Mouse (Mus musculus) small intestine, adult 2 months (tissue): ENCODE results near the gene Foxn3. TPM values are rescaled to one million over a fixed set of nuclear protein-coding genes. Genes with fewer than 3 reads are reported as not detected.
A peak's percentile ranks its signal among the peaks of the same experiment; 100 is the strongest.

Experiments
- H3K27ac ChIP-seq: fragments of 200-500 bp; 2 replicates; pipeline ENCODE4 v1.5.1; 2012; ENCODE audit warnings: low read depth, low read length, control low read depth, inconsistent platforms; ENCODE audit not compliant: insufficient read depth
- H3K27me3 ChIP-seq: fragments of 200-500 bp; 2 replicates; pipeline ENCODE4 v1.6.1; 2012; ENCODE audit warnings: mild to moderate bottlenecking, moderate library complexity, low read length, inconsistent platforms; ENCODE audit not compliant: control insufficient read depth, insufficient read depth
- H3K36me3 ChIP-seq: fragments of 200-500 bp; 2 replicates; pipeline ENCODE4 v1.6.1; 2012; ENCODE audit warnings: mild to moderate bottlenecking, low read length, control low read depth, inconsistent platforms; ENCODE audit not compliant: control insufficient read depth, insufficient read depth
- H3K4me1 ChIP-seq: fragments of 200-500 bp; 2 replicates; pipeline ENCODE4 v1.6.1; 2012; ENCODE audit warnings: low read length, inconsistent platforms, mixed read lengths; ENCODE audit not compliant: control insufficient read depth, insufficient read depth, insufficient read length
- H3K4me3 ChIP-seq: fragments of 200-500 bp; 2 replicates; pipeline ENCODE4 v1.5.1; 2012; ENCODE audit warnings: low read depth, mild to moderate bottlenecking, control low read depth, inconsistent platforms, low read length, moderate library complexity
- CTCF ChIP-seq: fragments of 200-500 bp; IDR thresholded peaks from 2 replicates; pipeline ENCODE4 v1.5.1; 2012; ENCODE audit warnings: low read depth, mild to moderate bottlenecking, control low read depth, inconsistent platforms, low read length, moderate library complexity, mixed read lengths; ENCODE audit not compliant: insufficient replicate concordance, insufficient read length; ENCODE audit errors: extremely low read depth
- POLR2A ChIP-seq: fragments of 200-500 bp; IDR thresholded peaks from 2 replicates; pipeline ENCODE4 v1.6.1; 2012; ENCODE audit warnings: low read depth, mild to moderate bottlenecking, control low read depth, inconsistent platforms, low read length, moderate library complexity
- WGBS: fragments of 180-500 bp; shearing (Covaris S2); methylation state at CpG from one replicate; pipeline ENCODE4 v1.1.7; 2018; 5-methylcytosine and 5-hydroxymethylcytosine counted together
- polyA plus RNA-seq: library from polyadenylated mRNA; depleted of rRNA; stranded (reverse); fragments of >200 nt; gene quantifications from 2 replicates; pipeline ENCODE4 v1.2.3, GENCODE M21; 2012

The Foxn3 gene
- polyA plus RNA-seq, 1 experiment: 17.5 TPM

GRCm38 (mm10) chr12:99353692-99354091 lies 209.7 kb downstream of the Foxn3 start:
- no peak overlapping the region for H3K27ac ChIP-seq
- peaks cover 31% of the 10 kb centered on the region for H3K4me1 ChIP-seq
- WGBS: 91% methylated on average over 11 of the region's 11 CpGs
- no peaks in the 10 kb centered on the region for H3K27me3 ChIP-seq
- no peaks in the 10 kb centered on the region for H3K36me3 ChIP-seq
- TF ChIP-seq CTCF (no peak), POLR2A (no peak)
- no peak overlapping the region for H3K4me3 ChIP-seq

- 23% methylated on average over 6 of the region's 6 CpGs for WGBS
- TF ChIP-seq POLR2A (no peak), CTCF (no peak)
- Histone ChIP-seq H3K4me1 (peaks cover 38% of the 10 kb centered on the region), H3K4me3 (peak overlapping the region; percentile 10; the same call in 1 of the 2 replicates), H3K27ac (peak overlapping the region; percentile 34; the same call in 1 of the 2 replicates), H3K27me3 (no peaks in the 10 kb centered on the region), H3K36me3 (no peaks in the 10 kb centered on the region)
These were observed 210.8 kb downstream of the Foxn3 start for GRCm38 (mm10) chr12:99352583-99352982.

GRCm38 (mm10) chr12:99352136-99352535 lies 211.2 kb downstream of the Foxn3 start:
- Histone ChIP-seq H3K4me1 (peaks cover 43% of the 10 kb centered on the region), H3K4me3 (peak overlapping the region; percentile 10; the same call in 1 of the 2 replicates), H3K27me3 (no peaks in the 10 kb centered on the region), H3K36me3 (no peaks in the 10 kb centered on the region), H3K27ac (peak overlapping the region; percentile 34)
- 16% methylated on average over 7 of the region's 7 CpGs for WGBS
- TF ChIP-seq POLR2A (no peak), CTCF (no peak)

GRCm38 (mm10) chr12:99351731-99352130 lies 211.7 kb downstream of the Foxn3 start:
- WGBS: 11% methylated on average over 9 of the region's 9 CpGs
- Histone ChIP-seq H3K27ac (peak overlapping the region; percentile 34), H3K36me3 (no peaks in the 10 kb centered on the region), H3K27me3 (no peaks in the 10 kb centered on the region), H3K4me3 (no peak overlapping the region), H3K4me1 (peaks cover 47% of the 10 kb centered on the region)
- TF ChIP-seq CTCF (no peak), POLR2A (no peak)

GRCm38 (mm10) chr12:99349650-99349997 lies 213.8 kb downstream of the Foxn3 start:
- TF ChIP-seq CTCF (no peak), POLR2A (no peak)
- 19% methylated on average over 9 of the region's 9 CpGs for WGBS
- peak overlapping the region; percentile 26; the same call in 1 of the 2 replicates for H3K27ac ChIP-seq

GRCm38 (mm10) chr12:99348940-99349649 lies 214.3 kb downstream of the Foxn3 start:
- H3K4me3 ChIP-seq: no peak overlapping the region
- TF ChIP-seq CTCF: no peak
- TF ChIP-seq POLR2A: no peak
- peak overlapping the region; percentile 26; the same call in 1 of the 2 replicates for H3K27ac ChIP-seq
- no peaks in the 10 kb centered on the region for H3K27me3 ChIP-seq
- H3K4me1 ChIP-seq: peaks cover 59% of the 10 kb centered on the region
- H3K36me3 ChIP-seq: no peaks in the 10 kb centered on the region
- 61% methylated on average over 10 of the region's 10 CpGs for WGBS

More at GRCm38 (mm10) chr12:99349650-99349997, 213.8 kb downstream of the Foxn3 start:
- Histone ChIP-seq H3K27me3 (no peaks in the 10 kb centered on the region), H3K36me3 (no peaks in the 10 kb centered on the region), H3K4me1 (peaks cover 59% of the 10 kb centered on the region), H3K4me3 (no peak overlapping the region)

- TF ChIP-seq CTCF (no peak), POLR2A (no peak)
- Histone ChIP-seq H3K27me3 (no peaks in the 10 kb centered on the region), H3K4me1 (peaks cover 49% of the 10 kb centered on the region), H3K4me3 (no peak overlapping the region), H3K27ac (peak overlapping the region; percentile 77), H3K36me3 (no peaks in the 10 kb centered on the region)
- 20% methylated on average over 3 of the region's 3 CpGs for WGBS
These were observed 215.9 kb downstream of the Foxn3 start for GRCm38 (mm10) chr12:99347512-99347911.
